Mouse (Mus musculus): Measurements from ENCODE around the gene Wdr83os. TPM values are rescaled to one million over a fixed set of nuclear protein-coding genes. Genes with fewer than 3 reads are reported as not detected.
A peak's percentile ranks its signal among the peaks of the same experiment; 100 is the strongest.

The Wdr83os gene
- polyA plus RNA-seq, 1 experiment from 2014 or later, result 104 TPM

DNA sequence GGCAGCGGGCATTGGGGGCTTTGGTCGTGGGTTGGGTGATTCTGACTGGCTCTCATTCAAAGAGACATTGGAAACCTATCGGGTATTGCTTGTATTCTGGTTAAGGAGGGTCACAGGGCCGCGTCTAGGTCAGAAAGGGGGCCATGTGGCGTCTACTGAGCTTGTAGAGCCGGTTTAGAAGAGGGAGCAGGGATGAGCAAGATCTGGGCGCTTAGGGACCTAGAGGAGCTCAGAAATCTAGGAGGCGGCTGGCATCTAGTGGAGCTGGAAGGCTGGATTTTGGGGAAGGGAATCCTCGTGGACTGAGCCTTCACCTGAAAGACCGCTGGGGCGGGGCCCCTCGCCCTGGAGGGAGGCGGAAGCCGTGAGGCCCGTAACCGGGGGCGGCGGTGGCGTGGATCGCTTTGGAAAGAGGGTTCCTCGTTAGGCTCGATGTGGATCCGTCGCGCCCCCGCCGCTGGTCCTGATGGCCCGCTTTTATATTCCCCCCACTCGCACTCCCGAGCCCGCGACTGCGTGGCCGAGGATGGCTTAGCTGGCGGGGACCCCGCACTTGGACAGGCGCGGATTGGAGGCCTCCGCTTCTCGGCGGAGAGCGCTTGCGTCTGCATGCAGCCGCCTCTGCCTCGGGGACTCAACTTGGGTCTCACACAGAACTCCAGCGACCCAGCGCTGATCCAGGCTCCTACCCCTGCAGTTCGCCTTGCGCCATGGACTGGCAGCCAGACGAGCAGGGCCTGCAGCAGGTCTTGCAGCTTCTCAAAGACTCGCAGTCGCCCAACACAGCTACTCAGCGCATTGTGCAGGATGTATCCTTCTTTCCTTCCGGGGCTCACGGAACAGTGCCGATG lies 42.6 kb upstream of the Wdr83os start:
- ATAC-seq (peak; percentile 13), DNase-seq (ENCODE audit: low read depth, low spot score) (no peak)
- in situ Hi-C loops (cut with MboI; ENCODE audit: low pct_unique_long_range_greater_than_20kb), result no loop called here
- TF ChIP-seq CTCF (IDR thresholded peaks at IDR 0.05), result no peak
- POLR2A ChIA-PET, result interaction anchor here (1.1 to 4.1 kb wide), 9 partner anchors 8 to 58 kb away, joined by 3 to 22 read pairs (median 4); partner anchors contain the start of genes Fbxw9, Gm5741, Man2b1 and Trir
- CTCF ChIA-PET, result interaction anchor here (1.0 to 2.6 kb wide), 5 partner anchors 12 to 63 kb away, joined by 3 to 10 read pairs (median 8); partner anchors contain the start of genes Asna1, Dhps and Trir
- H3K27me3 ChIP-seq, result no peaks in the 10 kb centered on the region

- no peak for DNase-seq (ENCODE audit: low read depth, low spot score)
- POLR2A ChIA-PET, result no interaction called here
- no peak for ATAC-seq
- CTCF ChIA-PET, result no interaction called here
- in situ Hi-C loops (cut with MboI; ENCODE audit: low pct_unique_long_range_greater_than_20kb), result no loop called here
- no peak for TF ChIP-seq CTCF (IDR thresholded peaks at IDR 0.05)
- H3K27me3 ChIP-seq, result no peaks in the 10 kb centered on the region
These were observed 36.9 kb upstream of the Wdr83os start for GRCm38 (mm10) chr8:85043619-85044018.

DNA sequence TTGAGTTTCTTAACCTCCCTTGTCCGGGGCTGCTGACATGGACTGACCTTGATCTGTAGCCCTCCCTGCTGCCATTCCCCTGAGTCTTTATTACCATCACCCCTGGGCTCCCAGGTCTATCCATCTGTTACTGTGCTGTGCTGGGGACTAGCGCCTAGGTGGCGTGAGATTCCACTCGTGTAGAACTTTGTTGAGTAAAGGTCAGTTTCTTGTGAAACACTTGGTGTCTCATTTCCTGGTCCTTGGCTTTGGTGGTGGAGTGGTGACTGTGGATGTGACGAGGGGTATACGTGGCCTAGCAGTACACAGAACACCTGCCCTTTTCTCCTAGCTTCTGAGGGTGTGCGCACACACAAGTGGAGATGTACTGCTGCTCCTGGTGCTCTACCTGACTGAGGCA lies 23.2 kb upstream of the Wdr83os start:
- TF ChIP-seq CTCF (IDR thresholded peaks at IDR 0.05), result no peak
- no peaks in the 10 kb centered on the region for H3K27me3 ChIP-seq
- CTCF ChIA-PET, result no interaction called here
- in situ Hi-C loops (cut with MboI; ENCODE audit: low pct_unique_long_range_greater_than_20kb), result no loop called here
- ATAC-seq (no peak), DNase-seq (ENCODE audit: low read depth, low spot score) (no peak)
- POLR2A ChIA-PET, result no interaction called here

DNA sequence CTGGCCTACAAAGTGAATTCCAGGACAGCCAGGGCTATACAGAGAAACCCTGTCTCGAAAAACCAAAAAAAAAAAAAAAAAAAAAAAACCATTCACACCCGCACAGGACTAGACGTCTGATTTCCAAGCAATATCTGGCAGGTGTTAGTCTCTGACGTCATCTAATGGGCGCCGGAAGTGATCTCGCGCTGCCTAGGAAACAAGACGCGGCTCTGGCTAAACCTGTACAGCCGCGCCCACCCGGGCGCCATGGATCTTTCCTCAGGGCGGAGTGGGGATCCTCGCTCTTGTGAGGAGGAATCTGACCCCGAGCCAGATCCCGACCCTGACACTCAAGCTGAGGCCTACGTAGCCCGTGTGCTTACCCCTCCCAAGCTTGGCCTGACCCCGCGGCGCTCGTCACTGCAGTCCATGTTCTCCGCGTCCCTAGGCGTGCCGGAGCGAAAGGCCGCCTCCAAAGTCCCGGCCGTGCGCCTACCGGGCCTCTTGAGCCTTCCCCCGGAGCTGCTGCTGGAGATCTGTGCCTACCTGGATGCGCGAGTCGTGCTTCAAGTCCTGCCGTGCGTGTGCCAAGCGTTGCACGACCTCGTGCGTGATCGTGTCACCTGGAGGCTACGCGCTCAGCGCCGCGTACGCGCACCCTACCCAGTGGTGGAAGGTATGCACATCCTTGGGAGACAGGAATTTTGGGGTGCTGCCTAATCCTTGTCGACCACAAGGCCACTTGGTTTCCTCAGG lies 20.5 kb upstream of the Wdr83os start, which contains the start of gene Fbxw9:
Fbxw9 (plus strand) TSS at position 177 of the 738 bp plus-strand sequence.
- TF ChIP-seq CTCF (IDR thresholded peaks at IDR 0.05), result no peak
- CTCF ChIA-PET, result interaction anchor here (1.9 kb wide), 1 partner anchor 11 kb away, joined by 5 read pairs; the partner anchor contains the start of gene Dhps
- ATAC-seq (peak; percentile 68), DNase-seq (ENCODE audit: low read depth, low spot score) (no peak)
- POLR2A ChIA-PET, result interaction anchor here (0.8 to 1.7 kb wide), 5 partner anchors 10 to 23 kb away, joined by 3 to 12 read pairs (median 4); partner anchors contain the start of gene Tnpo2
- in situ Hi-C loops (cut with MboI; ENCODE audit: low pct_unique_long_range_greater_than_20kb), result no loop called here
- H3K27me3 ChIP-seq, result no peaks in the 10 kb centered on the region

DNA sequence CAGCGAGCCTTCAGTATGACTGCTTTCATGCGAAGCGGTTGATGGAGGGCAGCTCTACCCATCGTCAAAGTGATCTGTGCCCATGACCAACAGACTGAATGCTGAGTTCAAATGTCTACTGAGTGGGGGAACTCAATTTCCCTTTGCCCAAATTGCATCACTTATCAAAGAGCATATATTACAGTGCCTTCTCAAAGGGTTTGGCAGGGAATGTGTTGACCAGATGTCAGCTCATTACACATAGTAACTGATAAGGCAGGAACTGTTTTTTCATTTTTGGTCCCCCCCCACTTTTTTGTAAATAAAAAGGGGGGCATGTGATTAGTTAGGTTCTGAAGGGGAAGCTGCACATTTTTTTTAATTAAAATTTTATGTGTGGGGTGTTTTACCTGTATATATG lies 17.9 kb upstream of the Wdr83os start:
- no peak for DNase-seq (ENCODE audit: low read depth, low spot score)
- TF ChIP-seq CTCF (IDR thresholded peaks at IDR 0.05), result no peak
- no peaks in the 10 kb centered on the region for H3K27me3 ChIP-seq
- CTCF ChIA-PET, result interaction anchor here (0.8 to 1.2 kb wide), 2 partner anchors 11 to 28 kb away, joined by 3 read pairs; no protein-coding TSS in a partner anchor
- POLR2A ChIA-PET, result interaction anchor here (0.8 kb wide), 1 partner anchor 9 kb away, joined by 3 read pairs; the partner anchor contains the start of gene Dhps
- no peak for ATAC-seq
- in situ Hi-C loops (cut with MboI; ENCODE audit: low pct_unique_long_range_greater_than_20kb), result no loop called here

- H3K27me3 ChIP-seq, result no peaks in the 10 kb centered on the region
- no peak for ATAC-seq
- ChIA-PET CTCF (interaction anchor here (0.8 kb wide), 1 partner anchor 12 kb away, joined by 3 read pairs; no protein-coding TSS in a partner anchor), POLR2A (no interaction called here)
- DNase-seq (ENCODE audit: low read depth, low spot score), result no peak
- in situ Hi-C loops (cut with MboI; ENCODE audit: low pct_unique_long_range_greater_than_20kb), result no loop called here
- TF ChIP-seq CTCF (IDR thresholded peaks at IDR 0.05), result no peak
These were observed 15.3 kb upstream of the Wdr83os start for GRCm38 (mm10) chr8:85065213-85065612.

GRCm38 (mm10) chr8:85067155-85067554 lies 13.4 kb upstream of the Wdr83os start:
- CTCF ChIA-PET, result interaction anchor here (1.1 to 1.4 kb wide), 2 partner anchors 9 to 10 kb away, joined by 4 read pairs; no protein-coding TSS in a partner anchor
- ATAC-seq, result no peak
- TF ChIP-seq CTCF (IDR thresholded peaks at IDR 0.05), result no peak
- no peaks in the 10 kb centered on the region for H3K27me3 ChIP-seq
- in situ Hi-C loops (cut with MboI; ENCODE audit: low pct_unique_long_range_greater_than_20kb), result no loop called here
- DNase-seq (ENCODE audit: low read depth, low spot score), result no peak
- POLR2A ChIA-PET, result interaction anchor here (1.1 to 1.5 kb wide), 2 partner anchors 29 to 92 kb away, joined by 3 to 5 read pairs; no protein-coding TSS in a partner anchor

- in situ Hi-C loops (cut with MboI; ENCODE audit: low pct_unique_long_range_greater_than_20kb), result no loop called here
- POLR2A ChIA-PET, result interaction anchor here (1.1 to 1.5 kb wide), 2 partner anchors 30 to 93 kb away, joined by 3 to 5 read pairs; no protein-coding TSS in a partner anchor
- H3K27me3 ChIP-seq, result no peaks in the 10 kb centered on the region
- CTCF ChIA-PET, result interaction anchor here (0.8 to 1.4 kb wide), 3 partner anchors 8 to 22 kb away, joined by 3 to 4 read pairs (median 4); no protein-coding TSS in a partner anchor
- ATAC-seq (no peak), DNase-seq (ENCODE audit: low read depth, low spot score) (no peak)
- TF ChIP-seq CTCF (IDR thresholded peaks at IDR 0.05), result no peak
These were observed 12.6 kb upstream of the Wdr83os start, which contains the start of gene Gm5741 for GRCm38 (mm10) chr8:85067982-85068381. Gene Gm5741, minus strand, starts transcription at chr8:85067982.

DNA sequence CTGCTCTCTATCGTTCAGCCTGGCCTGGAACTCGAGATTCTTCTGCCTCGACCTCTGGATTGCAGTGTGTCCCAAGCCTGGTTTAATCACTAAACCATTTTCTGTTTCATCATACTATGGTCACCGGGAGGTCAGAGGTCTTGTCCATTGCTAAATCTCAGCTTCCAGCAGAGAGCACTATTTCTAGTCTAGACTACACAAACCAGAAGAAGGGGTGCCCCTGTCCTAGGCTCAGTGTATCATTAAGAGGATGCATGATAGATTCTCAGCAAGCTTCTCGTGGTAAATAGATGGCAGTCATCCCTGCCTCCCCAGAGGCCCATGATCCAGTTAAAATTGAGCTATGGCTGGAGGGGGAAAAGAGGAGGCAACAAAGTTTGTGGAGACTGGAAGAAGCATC lies 9.5 kb upstream of the Wdr83os start:
- in situ Hi-C loops (cut with MboI; ENCODE audit: low pct_unique_long_range_greater_than_20kb), result no loop called here
- no peak for TF ChIP-seq CTCF (IDR thresholded peaks at IDR 0.05)
- ChIA-PET POLR2A (interaction anchor here (0.6 to 1.8 kb wide), 7 partner anchors 8 to 500 kb away, joined by 3 to 6 read pairs (median 3); partner anchors contain the start of gene Fbxw9), CTCF (interaction anchor here (0.8 to 2.6 kb wide), 4 partner anchors 10 to 46 kb away, joined by 3 to 5 read pairs (median 4); partner anchors contain the start of genes Asna1 and Fbxw9)
- ATAC-seq (peak; percentile 45), DNase-seq (ENCODE audit: low read depth, low spot score) (no peak)
- H3K27me3 ChIP-seq, result no peaks in the 10 kb centered on the region
